Mouse (Mus musculus) forebrain, embryonic 16.5 days (tissue): ENCODE results near the gene Gpr27. TPM values are rescaled to one million over a fixed set of nuclear protein-coding genes. Genes with fewer than 3 reads are reported as not detected.

Experiments used
- ATAC-seq: fragments of 200-750 bp; cut with Nextera tagmentation; 2 replicates; pipeline ENCODE4 v1.8.0; 2017; ENCODE audit warnings: mild to moderate bottlenecking, moderate library complexity
- H3K27ac ChIP-seq: fragments of 300-500 bp; sonication (generic); 2 replicates; pipeline ENCODE4 v1.5.1; 2014; ENCODE audit warnings: low read length, control low read depth
- H3K27me3 ChIP-seq: fragments of 300-500 bp; sonication (generic); replicated peaks from 2 replicates; pipeline ENCODE4 v1.6.1; 2014; ENCODE audit warnings: low read length; ENCODE audit not compliant: control insufficient read depth, insufficient read depth
- H3K36me3 ChIP-seq: fragments of 300-500 bp; sonication (generic); 2 replicates; pipeline ENCODE4 v1.6.1; 2014; ENCODE audit not compliant: control insufficient read depth, insufficient read depth
- H3K4me1 ChIP-seq: fragments of 300-500 bp; sonication (generic); replicated peaks from 2 replicates; pipeline ENCODE4 v1.6.1; 2014; ENCODE audit warnings: low read length; ENCODE audit not compliant: control insufficient read depth, insufficient read depth
- H3K4me2 ChIP-seq: fragments of 300-500 bp; sonication (generic); 2 replicates; pipeline ENCODE4 v1.6.1; 2014; ENCODE audit warnings: mild to moderate bottlenecking, low read length, control low read depth
- H3K4me3 ChIP-seq: fragments of 300-500 bp; sonication (generic); replicated peaks from 2 replicates; pipeline ENCODE4 v1.5.1; 2014; ENCODE audit warnings: mild to moderate bottlenecking, low read length, control low read depth
- H3K9ac ChIP-seq: fragments of 300-500 bp; sonication (generic); replicated peaks from 2 replicates; pipeline ENCODE4 v1.6.1; 2014; ENCODE audit warnings: low read depth, low read length, control low read depth
- H3K9me3 ChIP-seq: fragments of 300-500 bp; sonication (generic); 2 replicates; pipeline ENCODE4 v1.6.1; 2016; ENCODE audit warnings: low read length; ENCODE audit not compliant: control insufficient read depth
- WGBS: fragments of 180-500 bp; shearing (Covaris S2); extraction: QIAGEN DNeasy Blood & Tissue Kit; methylation state at CpG from one replicate; pipeline ENCODE4 v1.1.7; 2014; 5-methylcytosine and 5-hydroxymethylcytosine counted together
- polyA plus RNA-seq: library from polyadenylated mRNA; unstranded; fragments of >200 nt; fragmentation: Nextera tagmentation; extraction: Ambion mirVana; gene quantifications from 2 replicates; pipeline ENCODE4 v1.2.1, GENCODE M21; 2015

The Gpr27 gene
- polyA plus RNA-seq, 1 experiment from 2014 or later = 17.6 TPM

DNA sequence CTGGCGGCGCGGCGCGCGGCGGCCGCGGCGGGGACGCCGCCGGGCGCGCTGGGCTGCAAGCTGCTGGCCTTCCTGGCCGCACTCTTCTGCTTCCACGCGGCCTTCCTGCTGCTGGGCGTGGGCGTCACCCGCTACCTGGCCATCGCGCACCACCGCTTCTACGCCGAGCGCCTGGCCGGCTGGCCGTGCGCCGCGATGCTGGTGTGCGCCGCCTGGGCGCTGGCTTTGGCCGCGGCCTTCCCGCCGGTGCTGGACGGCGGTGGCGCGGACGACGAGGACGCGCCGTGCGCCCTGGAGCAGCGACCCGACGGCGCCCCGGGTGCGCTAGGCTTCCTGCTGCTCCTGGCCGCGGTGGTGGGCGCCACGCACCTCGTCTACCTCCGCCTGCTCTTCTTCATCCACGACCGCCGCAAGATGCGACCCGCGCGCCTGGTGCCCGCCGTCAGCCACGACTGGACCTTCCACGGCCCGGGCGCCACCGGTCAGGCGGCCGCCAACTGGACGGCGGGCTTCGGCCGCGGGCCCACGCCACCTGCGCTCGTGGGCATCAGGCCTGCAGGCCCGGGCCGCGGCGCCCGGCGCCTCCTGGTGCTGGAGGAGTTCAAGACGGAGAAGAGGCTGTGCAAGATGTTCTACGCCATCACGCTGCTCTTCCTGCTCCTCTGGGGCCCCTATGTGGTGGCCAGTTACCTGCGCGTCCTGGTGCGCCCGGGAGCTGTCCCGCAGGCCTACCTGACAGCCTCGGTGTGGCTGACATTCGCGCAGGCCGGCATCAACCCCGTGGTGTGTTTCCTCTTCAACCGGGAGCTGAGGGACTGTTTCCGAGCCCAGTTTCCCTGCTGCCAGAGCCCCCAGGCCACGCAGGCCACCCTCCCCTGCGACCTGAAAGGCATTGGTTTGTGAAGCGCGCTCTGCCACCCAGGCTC is 700 bp downstream of the Gpr27 start:
- Histone ChIP-seq H3K9ac (peak overlapping the region; percentile 92), H3K4me3 (peak overlapping the region; percentile 72), H3K36me3 (no peaks in the 10 kb centered on the region), H3K9me3 (no peaks in the 10 kb centered on the region), H3K4me2 (peak overlapping the region; percentile 76), H3K27me3 (peaks cover 5% of the 10 kb centered on the region; the same call in 1 of the 2 replicates), H3K27ac (peak overlapping the region; percentile 91), H3K4me1 (peaks cover 26% of the 10 kb centered on the region)
- 1% methylated on average over 103 of the region's 110 CpGs for WGBS
- peak; percentile 16 for ATAC-seq

DNA sequence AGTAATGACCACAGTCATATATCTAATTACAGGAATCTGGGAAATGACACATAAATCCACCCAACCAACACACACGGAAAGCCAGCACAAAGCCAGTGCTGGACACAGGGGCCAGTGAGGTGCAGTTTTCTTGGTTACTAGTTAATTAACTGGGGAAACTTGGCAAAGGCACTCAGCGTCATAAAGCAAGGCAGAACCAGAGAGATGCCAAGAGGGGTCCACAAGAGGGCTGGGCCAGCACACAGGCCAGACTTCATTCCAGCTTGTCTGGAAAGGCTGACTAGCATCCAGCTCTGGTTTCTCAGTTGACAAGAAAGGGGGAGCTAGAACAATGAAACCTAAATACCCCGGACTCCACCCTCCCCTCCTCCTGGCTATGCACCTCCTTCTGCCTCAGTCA is 8.0 kb downstream of the Gpr27 start:
- H3K27me3 ChIP-seq = no peaks in the 10 kb centered on the region
- no peak overlapping the region for H3K27ac ChIP-seq
- peak; percentile 39 for ATAC-seq
- no peaks in the 10 kb centered on the region for H3K9me3 ChIP-seq
- 0 out of 2 replicates have a peak, but pooled peaks cover 10% of the 10 kb centered on the region for H3K4me1 ChIP-seq
- WGBS = 38% methylated on average over 3 of the region's 3 CpGs
- H3K36me3 ChIP-seq = no peaks in the 10 kb centered on the region
- no peak overlapping the region for H3K9ac ChIP-seq
- no peak overlapping the region for H3K4me2 ChIP-seq
- H3K4me3 ChIP-seq = no peak overlapping the region

DNA sequence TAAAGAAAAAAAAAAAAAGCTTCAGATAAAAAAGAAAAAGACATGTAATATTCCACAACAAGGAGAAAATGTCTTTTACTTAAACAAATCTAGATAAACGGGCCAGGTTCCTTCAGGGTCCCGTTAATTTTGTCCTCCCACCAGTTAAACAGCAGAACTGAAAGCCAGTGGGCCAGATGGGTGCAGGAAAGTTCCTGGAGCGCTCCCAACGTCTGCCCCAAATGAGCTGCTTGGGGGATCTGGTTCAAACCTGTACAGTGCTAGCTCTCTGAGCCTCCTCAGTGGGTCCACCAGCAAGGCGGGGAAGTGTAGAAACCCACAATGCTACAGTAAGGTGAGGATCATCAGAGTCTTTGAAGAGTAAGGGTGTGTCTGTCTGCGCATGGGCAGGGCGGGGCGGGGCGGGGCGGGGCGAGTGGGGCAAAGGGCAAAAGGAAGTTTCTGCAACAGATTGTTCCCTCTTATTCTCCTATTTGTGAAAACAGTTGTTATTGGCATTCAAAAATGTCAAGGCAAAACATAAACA is 19.2 kb downstream of the Gpr27 start:
- no peak overlapping the region for H3K9ac ChIP-seq
- no peak overlapping the region for H3K4me2 ChIP-seq
- no peaks in the 10 kb centered on the region for H3K27me3 ChIP-seq
- H3K36me3 ChIP-seq = no peaks in the 10 kb centered on the region
- H3K4me3 ChIP-seq = no peak overlapping the region
- no peaks in the 10 kb centered on the region for H3K4me1 ChIP-seq
- no peak for ATAC-seq
- H3K9me3 ChIP-seq = no peaks in the 10 kb centered on the region
- 74% methylated on average over 11 of the region's 11 CpGs for WGBS
- H3K27ac ChIP-seq = no peak overlapping the region

DNA sequence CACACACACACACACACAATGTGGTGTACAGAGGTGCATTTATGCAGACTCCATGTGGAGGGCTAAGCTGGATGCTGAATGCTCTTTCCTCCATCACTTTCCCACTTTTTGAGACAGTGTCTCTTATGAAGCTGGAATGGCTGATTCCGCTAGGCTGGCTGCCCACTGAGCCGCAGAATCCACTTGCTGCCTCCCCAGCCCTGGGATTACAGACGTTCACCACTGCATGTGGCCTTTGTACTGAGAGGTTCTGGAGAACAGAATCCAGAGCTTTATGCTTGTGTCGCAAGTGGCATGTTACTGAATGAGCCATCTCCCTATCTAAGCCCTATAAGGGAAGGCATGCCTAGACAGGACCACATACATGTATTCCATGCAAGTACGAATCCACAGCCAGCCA is 20.8 kb downstream of the Gpr27 start:
- Histone ChIP-seq H3K27ac (no peak overlapping the region), H3K4me2 (no peak overlapping the region), H3K27me3 (no peaks in the 10 kb centered on the region), H3K9me3 (no peaks in the 10 kb centered on the region), H3K4me1 (no peaks in the 10 kb centered on the region), H3K4me3 (no peak overlapping the region), H3K9ac (no peak overlapping the region), H3K36me3 (no peaks in the 10 kb centered on the region)
- WGBS = 71% methylated on average over 5 of the region's 5 CpGs
- ATAC-seq = no peak

DNA sequence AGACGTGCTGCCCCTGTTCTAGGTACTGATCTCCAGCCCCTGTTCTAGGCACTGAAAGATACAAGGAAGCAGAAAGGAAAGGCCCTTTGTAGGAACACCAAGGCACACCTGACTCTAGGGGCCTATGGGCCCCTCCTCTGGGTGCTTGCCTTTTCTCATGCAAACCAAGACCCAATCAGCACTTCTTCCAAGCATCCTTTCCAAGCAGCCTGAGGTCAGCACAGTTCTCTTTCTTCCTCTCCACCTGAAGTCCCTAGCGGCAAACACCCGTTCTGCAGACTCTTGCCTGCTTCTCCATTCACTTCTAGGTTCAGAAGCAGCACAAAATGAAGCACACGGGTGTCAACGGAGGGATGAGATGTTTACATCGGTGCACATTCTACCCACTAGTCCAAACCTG is 22.7 kb downstream of the Gpr27 start:
- Histone ChIP-seq H3K9me3 (no peaks in the 10 kb centered on the region), H3K4me3 (no peak overlapping the region), H3K9ac (no peak overlapping the region), H3K4me2 (no peak overlapping the region), H3K36me3 (no peaks in the 10 kb centered on the region), H3K27ac (no peak overlapping the region), H3K27me3 (no peaks in the 10 kb centered on the region), H3K4me1 (no peaks in the 10 kb centered on the region)
- no peak for ATAC-seq
- 69% methylated on average over 6 of the region's 6 CpGs for WGBS

DNA sequence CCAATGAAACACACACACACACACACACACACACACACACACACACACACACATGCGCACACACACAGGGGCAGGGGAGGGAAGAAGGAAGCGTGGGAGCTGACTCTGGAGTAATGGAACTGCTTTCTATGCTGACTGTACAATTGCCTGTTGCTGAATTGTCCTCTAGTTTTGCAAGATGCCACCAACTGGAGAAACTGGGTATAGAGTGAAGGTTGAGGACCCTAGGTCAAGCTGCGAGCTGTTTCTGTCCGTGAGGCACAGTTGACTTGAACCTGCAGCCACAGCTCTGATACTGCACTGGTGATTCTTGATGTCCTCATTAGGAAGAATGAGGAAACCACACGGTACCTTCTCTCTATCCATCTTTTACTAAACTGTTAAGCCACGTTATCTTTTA is 23.4 kb downstream of the Gpr27 start:
- Histone ChIP-seq H3K9me3 (no peaks in the 10 kb centered on the region), H3K4me2 (no peak overlapping the region), H3K27me3 (no peaks in the 10 kb centered on the region), H3K27ac (no peak overlapping the region), H3K4me3 (no peak overlapping the region), H3K36me3 (no peaks in the 10 kb centered on the region), H3K4me1 (no peaks in the 10 kb centered on the region), H3K9ac (no peak overlapping the region)
- no peak for ATAC-seq
- 73% methylated on average over 6 of the region's 6 CpGs for WGBS

DNA sequence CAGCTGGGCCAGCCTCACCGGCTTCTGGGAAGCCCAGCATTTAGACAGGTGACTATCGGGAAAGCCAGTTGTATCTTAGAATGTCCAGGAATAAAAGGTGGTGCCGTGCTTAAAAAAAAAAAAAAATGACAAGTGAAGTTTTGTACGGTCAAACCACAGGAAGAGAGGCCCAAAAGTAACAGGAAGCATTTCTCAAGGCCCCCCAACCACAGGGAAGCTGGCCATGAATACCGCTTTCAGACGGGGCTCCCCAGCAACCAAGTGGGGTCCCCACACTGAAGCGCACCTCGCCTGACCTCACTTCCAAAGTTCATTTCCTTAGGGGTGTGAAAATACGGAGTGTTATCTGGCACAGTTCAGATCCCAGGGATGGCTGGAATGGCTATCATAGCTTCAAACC is 28.6 kb downstream of the Gpr27 start:
- no peaks in the 10 kb centered on the region for H3K9me3 ChIP-seq
- H3K27ac ChIP-seq = no peak overlapping the region
- no peak for ATAC-seq
- peaks cover 6% of the 10 kb centered on the region for H3K4me1 ChIP-seq
- 91% methylated on average over 9 of the region's 9 CpGs for WGBS
- H3K9ac ChIP-seq = no peak overlapping the region
- no peaks in the 10 kb centered on the region for H3K36me3 ChIP-seq
- peaks cover 12% of the 10 kb centered on the region for H3K27me3 ChIP-seq
- no peak overlapping the region for H3K4me3 ChIP-seq
- no peak overlapping the region for H3K4me2 ChIP-seq

DNA sequence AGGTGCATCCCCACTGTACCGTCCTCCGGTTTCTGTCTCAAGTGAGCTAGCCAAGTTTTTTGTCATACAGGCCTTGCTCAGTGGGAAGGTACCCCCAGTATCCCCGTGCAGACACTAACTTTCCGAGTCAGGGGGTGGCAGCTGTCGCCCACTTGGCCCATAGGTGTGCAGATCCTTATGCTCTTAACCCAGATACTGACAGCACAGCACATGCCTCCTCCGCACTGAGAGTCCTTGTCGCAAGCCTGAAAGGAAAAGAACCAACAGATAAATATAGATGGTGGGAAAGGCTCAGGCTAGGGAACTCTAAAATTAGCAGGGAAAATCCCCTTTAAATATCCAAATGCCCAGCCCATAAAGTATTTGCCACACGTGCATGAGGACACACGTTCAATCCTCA is 29.9 kb downstream of the Gpr27 start:
- H3K27me3 ChIP-seq = peaks cover 12% of the 10 kb centered on the region
- H3K4me1 ChIP-seq = peaks cover 18% of the 10 kb centered on the region
- 90% methylated on average over 9 of the region's 9 CpGs for WGBS
- no peak for ATAC-seq
- no peaks in the 10 kb centered on the region for H3K9me3 ChIP-seq
- no peak overlapping the region for H3K27ac ChIP-seq
- H3K4me3 ChIP-seq = no peak overlapping the region
- no peaks in the 10 kb centered on the region for H3K36me3 ChIP-seq
- H3K4me2 ChIP-seq = no peak overlapping the region
- H3K9ac ChIP-seq = no peak overlapping the region

DNA sequence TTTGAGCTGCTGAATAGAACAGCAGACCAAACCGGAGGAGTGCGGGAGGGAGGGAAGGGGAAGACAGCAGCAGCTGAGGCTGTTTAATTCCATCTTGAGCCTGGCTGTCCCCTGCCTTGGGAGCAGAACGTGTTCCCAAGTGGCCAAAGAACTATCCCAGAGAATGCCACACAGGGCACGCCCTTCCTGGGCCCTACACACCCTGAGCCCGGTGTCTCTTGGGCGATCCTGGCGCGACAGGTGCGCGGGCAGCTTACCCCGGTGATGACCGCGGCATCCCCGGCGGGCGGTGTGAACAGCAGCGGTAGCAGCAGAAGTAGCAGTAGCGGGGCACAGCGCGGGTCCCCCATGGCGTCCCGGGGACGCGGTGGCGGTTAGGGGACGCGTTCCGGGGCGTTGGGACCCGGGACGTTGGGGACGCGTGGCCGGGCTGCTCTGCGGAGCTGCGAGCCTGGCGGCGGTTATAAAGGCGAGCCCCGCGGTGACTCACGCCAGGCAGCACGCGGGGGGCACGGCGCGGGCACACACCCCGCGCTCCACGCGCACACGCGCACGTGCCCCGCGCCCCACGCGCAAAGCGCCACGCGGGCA is 33.6 kb downstream of the Gpr27 start, which contains the start of gene Prok2:
Gene Prok2 (minus strand): TSS at position 422 of the 591 bp plus-strand sequence.
- peaks cover 12% of the 10 kb centered on the region for H3K27me3 ChIP-seq
- peaks cover 18% of the 10 kb centered on the region for H3K4me1 ChIP-seq
- H3K4me2 ChIP-seq = peak within 1 kb of the TSS; percentile 98
- H3K27ac ChIP-seq = no peak within 1 kb of the TSS
- ATAC-seq = peak; percentile 57
- peak within 1 kb of the TSS; percentile 53 for H3K9ac ChIP-seq
- no peaks in the 10 kb centered on the region for H3K9me3 ChIP-seq
- H3K36me3 ChIP-seq = no peaks in the 10 kb centered on the region
- H3K4me3 ChIP-seq = peak within 1 kb of the TSS; percentile 55
- whole genome bisulfite sequencing = under 1% methylated on average over 61 of the region's 61 CpGs
